Mouse (Mus musculus) small intestine, adult 2 months (tissue): ENCODE measurements around the gene Wrap53.

Source experiments
- CTCF ChIP-seq: fragments of 200-500 bp; IDR thresholded peaks from 2 replicates; pipeline ENCODE4 v1.5.1; 2012; ENCODE audit warnings: low read depth, mild to moderate bottlenecking, control low read depth, inconsistent platforms, low read length, moderate library complexity, mixed read lengths; ENCODE audit not compliant: insufficient replicate concordance, insufficient read length; ENCODE audit errors: extremely low read depth
- POLR2A ChIP-seq: fragments of 200-500 bp; IDR thresholded peaks from 2 replicates; pipeline ENCODE4 v1.6.1; 2012; ENCODE audit warnings: low read depth, mild to moderate bottlenecking, control low read depth, inconsistent platforms, low read length, moderate library complexity

DNA sequence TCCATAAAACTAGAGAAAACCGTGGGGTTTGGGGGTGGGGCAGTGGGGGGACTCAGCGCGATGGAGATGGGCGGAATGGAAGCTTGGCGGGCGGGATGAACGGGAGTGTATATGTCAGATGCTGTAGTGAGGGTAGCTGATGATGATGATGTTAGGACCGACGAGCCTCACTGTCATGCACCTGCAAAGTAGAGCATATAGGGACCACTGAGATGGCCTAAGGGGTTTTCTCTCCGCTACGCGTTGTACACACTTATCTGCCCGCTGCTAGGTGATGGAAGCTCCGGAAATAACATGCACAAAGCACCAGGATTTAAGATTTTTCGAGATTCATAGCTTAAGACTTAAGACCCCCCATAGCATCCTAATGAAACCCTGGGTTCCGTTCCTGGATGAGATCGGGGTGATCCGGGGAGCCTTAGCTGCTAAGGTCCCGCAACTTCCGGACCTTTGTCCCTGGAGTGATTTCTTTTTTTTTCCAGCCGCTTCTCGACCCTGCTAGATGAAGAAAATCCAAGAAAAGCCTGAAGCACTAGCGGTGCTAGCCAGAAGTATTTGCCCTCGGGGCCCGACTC lies 604 bp upstream of the Wrap53 start:
- TF ChIP-seq CTCF (no peak), POLR2A (no peak)
